7 mouse cellular contexts compared by ENCODE assay signal in the genomic region with DNA sequence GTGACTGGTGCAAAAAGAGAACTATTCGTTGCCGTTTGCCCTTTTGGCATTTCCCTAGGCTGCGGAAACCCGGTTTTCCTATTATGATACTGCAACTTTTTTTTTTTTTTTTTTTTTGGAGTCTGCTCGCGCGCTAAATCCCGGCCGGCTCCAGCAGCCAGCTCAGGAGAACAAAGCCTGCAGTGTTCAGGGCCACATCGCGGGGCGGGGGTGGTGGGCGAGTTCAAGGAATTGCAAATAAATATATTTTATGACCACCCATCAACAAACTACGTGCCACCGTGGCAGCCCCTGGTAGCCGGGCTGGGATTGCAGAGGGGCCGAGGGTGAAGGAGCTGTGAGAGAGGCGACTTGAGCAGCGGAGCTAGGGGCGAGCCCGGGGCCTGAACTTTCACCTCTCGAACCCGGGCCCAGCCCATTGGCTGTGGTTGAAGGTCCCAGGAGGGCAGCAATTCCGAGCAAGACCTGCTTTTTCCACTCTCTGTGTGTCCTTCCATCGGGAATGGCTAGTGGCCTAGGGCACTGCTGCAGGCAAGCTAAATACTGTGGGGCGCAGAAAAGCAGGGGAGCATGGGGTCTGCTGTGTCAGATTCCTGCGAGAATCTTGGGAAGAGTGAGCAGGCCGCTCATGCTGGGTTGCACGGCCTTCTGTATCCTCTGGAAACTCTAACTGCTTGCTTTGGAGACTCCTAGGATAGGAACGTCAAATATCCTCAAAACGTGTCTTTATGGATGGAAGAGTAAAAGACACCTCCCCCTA. TPM values are rescaled to one million over a fixed set of nuclear protein-coding genes. Genes with fewer than 3 reads are reported as not detected.
DNase-seq lines count a peak whose midpoint lies in the region; ATAC-seq lines count a peak whose summit lies in the region.

No protein-coding gene starts in this region.

- H3K27me3 ChIP-seq in embryonic facial prominence, embryonic 14.5 days (replicated peaks; ENCODE audit: control insufficient read depth, insufficient read depth, low read length): peaks cover 15% of the 10 kb centered on the region; the same call in 1 of the 2 replicates
- H3K27me3 ChIP-seq in hindbrain, embryonic 11.5 days (ENCODE audit: control insufficient read depth, insufficient read depth, low read length): no peaks in the 10 kb centered on the region

- H3K9ac ChIP-seq in embryonic facial prominence, embryonic 14.5 days (ENCODE audit: low read depth, low read length): peak overlapping the region; percentile 56
- H3K9ac ChIP-seq in hindbrain, embryonic 11.5 days (ENCODE audit: low read depth, low read length): peak overlapping the region; percentile 49

- intact Hi-C loops in left cerebral cortex, postnatal 10 days (cut with DNase I): loop anchor here (5.0 to 10.0 kb wide), 3 partner anchors 514 to 1417 kb away; no protein-coding TSS in a partner anchor

- peaks cover 2% of the 10 kb centered on the region; the same call in 1 of the 2 replicates for H3K4me1 ChIP-seq in embryonic facial prominence, embryonic 14.5 days (ENCODE audit: control insufficient read depth, insufficient read depth, low read length)
- H3K4me1 ChIP-seq in hindbrain, embryonic 11.5 days (replicated peaks; ENCODE audit: control insufficient read depth, insufficient read depth, low read length): peaks cover 8% of the 10 kb centered on the region

- peak; percentile 4 to 29 for DNase-seq in left cerebral cortex, postnatal 10 days (ENCODE audit: extremely low spot score in 1 of 2, low spot score in 2 of 2)
- DNase-seq in left cerebral cortex, adult 11 months (ENCODE audit: low spot score): no peak
- DNase-seq in embryonic facial prominence, embryonic 14.5 days (ENCODE audit: low spot score): peak; percentile 42
- peak; percentile 71 for DNase-seq in hindbrain, embryonic 11.5 days (ENCODE audit: low spot score)
- DNase-seq in lung, postnatal 10 days: peak; percentile 3

- H3K4me2 ChIP-seq in embryonic facial prominence, embryonic 14.5 days (ENCODE audit: low read depth, low read length): peak overlapping the region; percentile 87
- peak overlapping the region; percentile 50 for H3K4me2 ChIP-seq in hindbrain, embryonic 11.5 days (replicated peaks; ENCODE audit: low read depth, low read length)

- no peak for ATAC-seq in embryonic facial prominence, embryonic 14.5 days (ENCODE audit: low read depth)
- ATAC-seq in hindbrain, embryonic 11.5 days (ENCODE audit: low FRiP score): peak; percentile 3; the same call in 1 of the 2 replicates
- ATAC-seq in CD4-positive, CD25-positive, alpha-beta regulatory T cell, adult 4 months: no peak
- no peak for ATAC-seq in erythroblast, adult 5-6 weeks (replicated peaks; ENCODE audit: low FRiP score, poor library complexity, severe bottlenecking)

- peak overlapping the region; percentile 33 for H3K4me3 ChIP-seq in embryonic facial prominence, embryonic 14.5 days (ENCODE audit: low read depth, low read length)
- H3K4me3 ChIP-seq in hindbrain, embryonic 11.5 days (ENCODE audit: low read depth, low read length): peak overlapping the region; percentile 28

- H3K9me3 ChIP-seq in embryonic facial prominence, embryonic 14.5 days (ENCODE audit: control insufficient read depth, low read length): no peaks in the 10 kb centered on the region
- no peaks in the 10 kb centered on the region for H3K9me3 ChIP-seq in hindbrain, embryonic 11.5 days (ENCODE audit: control insufficient read depth, low read length)

- WGBS in embryonic facial prominence, embryonic 14.5 days: 6% methylated on average over 31 of the region's 31 CpGs
- WGBS in hindbrain, embryonic 11.5 days: under 1% methylated on average over 27 of the region's 31 CpGs

- peak overlapping the region; percentile 10 for H3K27ac ChIP-seq in embryonic facial prominence, embryonic 14.5 days (replicated peaks; ENCODE audit: low read depth, low read length)
- peak overlapping the region; percentile 60; the same call in 1 of the 2 replicates for H3K27ac ChIP-seq in hindbrain, embryonic 11.5 days (ENCODE audit: low read depth, low read length)

- no peaks in the 10 kb centered on the region for H3K36me3 ChIP-seq in embryonic facial prominence, embryonic 14.5 days (ENCODE audit: control insufficient read depth, insufficient read depth, low read length)
- no peaks in the 10 kb centered on the region for H3K36me3 ChIP-seq in hindbrain, embryonic 11.5 days (ENCODE audit: control insufficient read depth, insufficient read depth, low read length)

RNA-seq across cellular contexts. Expression of gene Foxp2, which starts 2.9 kb away (rescaled TPM):
- 10 to 100 TPM; 12.3 to 18.6 TPM for total RNA-seq in left cerebral cortex, postnatal 10 days (2021)
- polyA plus RNA-seq in embryonic facial prominence, embryonic 14.5 days (2014; fragmentation: Nextera tagmentation; extraction: Ambion mirVana): 16.9 and 24.9 TPM in 2 replicates
- polyA plus RNA-seq in hindbrain, embryonic 11.5 days (2014; fragmentation: Nextera tagmentation; extraction: Ambion mirVana): 26.4 and 35.6 TPM in 2 replicates
- polyA plus RNA-seq in CD4-positive, CD25-positive, alpha-beta regulatory T cell, adult 4 months (2017; shearing (Covaris generic)): under 1 TPM; 0.27 to 0.34 TPM
- total RNA-seq in erythroblast, adult 5-6 weeks (2015; ENCODE audit: low replicate concordance): not detected in 2 replicates
- total RNA-seq in erythroblast, adult 5-6 weeks (2017; ENCODE audit: low replicate concordance): 0.17 TPM in 1 of 2 replicates, not detected in the other

Comparison
In these comparisons a context has a peak if more than half of its experiments do, and no peak if none do; other contexts are left out.
1. RNA of gene Foxp2, which starts 2.9 kb away (polyA plus RNA-seq): 26.4 to 35.6 TPM in hindbrain, embryonic 11.5 days and 16.9 to 24.9 TPM in embryonic facial prominence, embryonic 14.5 days; 0.27 to 0.34 TPM in CD4-positive, CD25-positive, alpha-beta regulatory T cell, adult 4 months; every median in the first group is over 10 times any median in the second.